Mouse (Mus musculus): ENCODE measurements around the gene Nfia. TPM values are rescaled to one million over a fixed set of nuclear protein-coding genes. Genes with fewer than 3 reads are reported as not detected.

Gene Nfia
- polyA plus RNA-seq, 2 experiments: 51.9 to 71.2 TPM

GRCm38 (mm10) chr4:97804638-97805037 is 32.1 kb downstream of the Nfia start:
- DNase-seq (ENCODE audit: low spot score) (no peak), ATAC-seq (ENCODE audit: low FRiP score, low read depth) (no peak)
- Histone ChIP-seq H3K27ac (replicated peaks; ENCODE audit: low read depth, low read length) (no peak overlapping the region), H3K4me3 (replicated peaks; ENCODE audit: low read length) (no peak overlapping the region), H3K9ac (ENCODE audit: low read depth, low read length, severe bottlenecking) (no peak overlapping the region), H3K4me1 (ENCODE audit: control insufficient read depth, insufficient read depth, low read length) (peaks cover 9% of the 10 kb centered on the region), H3K9me3 (ENCODE audit: control insufficient read depth, low read length) (no peaks in the 10 kb centered on the region), H3K4me2 (replicated peaks; ENCODE audit: low read depth, low read length, severe bottlenecking) (no peak overlapping the region), H3K36me3 (ENCODE audit: control insufficient read depth, insufficient read depth, low read length) (peaks cover 37% of the 10 kb centered on the region), H3K27me3 (ENCODE audit: control insufficient read depth, insufficient read depth, low read length) (no peaks in the 10 kb centered on the region)
- TF ChIP-seq POLR2A (IDR thresholded peaks at IDR 0.05; ENCODE audit: borderline replicate concordance, extremely low read depth, insufficient read depth, insufficient read length): no peak
- WGBS: 62% methylated on average over 5 of the region's 5 CpGs

- WGBS: 61% methylated on average over 2 of the region's 2 CpGs
- no peak for ATAC-seq (ENCODE audit: low FRiP score, low read depth)
Observed at GRCm38 (mm10) chr4:97805255-97805654, 32.7 kb downstream of the Nfia start.

GRCm38 (mm10) chr4:97805896-97806808 is 33.6 kb downstream of the Nfia start:
- Histone ChIP-seq H3K27me3 (ENCODE audit: control insufficient read depth, insufficient read depth, low read length) (no peaks in the 10 kb centered on the region), H3K9me3 (ENCODE audit: control insufficient read depth, low read length) (no peaks in the 10 kb centered on the region), H3K4me3 (replicated peaks; ENCODE audit: low read length) (no peak overlapping the region), H3K36me3 (ENCODE audit: control insufficient read depth, insufficient read depth, low read length) (peaks cover 31% of the 10 kb centered on the region), H3K27ac (replicated peaks; ENCODE audit: low read depth, low read length) (no peak overlapping the region), H3K4me1 (ENCODE audit: control insufficient read depth, insufficient read depth, low read length) (peaks cover 16% of the 10 kb centered on the region), H3K4me2 (replicated peaks; ENCODE audit: low read depth, low read length, severe bottlenecking) (no peak overlapping the region), H3K9ac (ENCODE audit: low read depth, low read length, severe bottlenecking) (no peak overlapping the region)
- TF ChIP-seq POLR2A (IDR thresholded peaks at IDR 0.05; ENCODE audit: borderline replicate concordance, extremely low read depth, insufficient read depth, insufficient read length): no peak
- DNase-seq (ENCODE audit: low spot score) (no peak), ATAC-seq (ENCODE audit: low FRiP score, low read depth) (no peak)
- WGBS: 55% methylated on average over 7 of the region's 7 CpGs

More at GRCm38 (mm10) chr4:97805255-97805654, 32.7 kb downstream of the Nfia start:
- DNase-seq (ENCODE audit: low spot score): no peak
- Histone ChIP-seq H3K4me1 (ENCODE audit: control insufficient read depth, insufficient read depth, low read length) (peaks cover 15% of the 10 kb centered on the region), H3K4me3 (replicated peaks; ENCODE audit: low read length) (no peak overlapping the region), H3K9me3 (ENCODE audit: control insufficient read depth, low read length) (no peaks in the 10 kb centered on the region), H3K9ac (ENCODE audit: low read depth, low read length, severe bottlenecking) (no peak overlapping the region), H3K4me2 (replicated peaks; ENCODE audit: low read depth, low read length, severe bottlenecking) (no peak overlapping the region), H3K27ac (replicated peaks; ENCODE audit: low read depth, low read length) (no peak overlapping the region), H3K27me3 (ENCODE audit: control insufficient read depth, insufficient read depth, low read length) (no peaks in the 10 kb centered on the region), H3K36me3 (ENCODE audit: control insufficient read depth, insufficient read depth, low read length) (peaks cover 33% of the 10 kb centered on the region)
- TF ChIP-seq POLR2A (IDR thresholded peaks at IDR 0.05; ENCODE audit: borderline replicate concordance, extremely low read depth, insufficient read depth, insufficient read length): no peak

- H3K27me3 ChIP-seq (ENCODE audit: control insufficient read depth, insufficient read depth, low read length): no peaks in the 10 kb centered on the region
- 99% methylated on average over 2 of the region's 2 CpGs for WGBS
- H3K4me1 ChIP-seq (ENCODE audit: control insufficient read depth, insufficient read depth, low read length): peaks cover 16% of the 10 kb centered on the region
- no peaks in the 10 kb centered on the region for H3K9me3 ChIP-seq (ENCODE audit: control insufficient read depth, low read length)
- H3K27ac ChIP-seq (replicated peaks; ENCODE audit: low read depth, low read length): no peak overlapping the region
- TF ChIP-seq POLR2A (IDR thresholded peaks at IDR 0.05; ENCODE audit: borderline replicate concordance, extremely low read depth, insufficient read depth, insufficient read length): no peak
- no peak overlapping the region for H3K4me3 ChIP-seq (replicated peaks; ENCODE audit: low read length)
- ATAC-seq (ENCODE audit: low FRiP score, low read depth) (no peak), DNase-seq (ENCODE audit: low spot score) (no peak)
- no peak overlapping the region for H3K9ac ChIP-seq (ENCODE audit: low read depth, low read length, severe bottlenecking)
- H3K4me2 ChIP-seq (replicated peaks; ENCODE audit: low read depth, low read length, severe bottlenecking): no peak overlapping the region
- peaks cover 24% of the 10 kb centered on the region for H3K36me3 ChIP-seq (ENCODE audit: control insufficient read depth, insufficient read depth, low read length)
Observed at GRCm38 (mm10) chr4:97806924-97807323, 34.4 kb downstream of the Nfia start.

GRCm38 (mm10) chr4:97808885-97809284 is 36.4 kb downstream of the Nfia start:
- peaks cover 16% of the 10 kb centered on the region for H3K4me1 ChIP-seq (ENCODE audit: control insufficient read depth, insufficient read depth, low read length)
- DNase-seq (ENCODE audit: low spot score): no peak
- no peak overlapping the region for H3K9ac ChIP-seq (ENCODE audit: low read depth, low read length, severe bottlenecking)
- 93% methylated on average over 3 of the region's 3 CpGs for WGBS
- H3K27ac ChIP-seq (replicated peaks; ENCODE audit: low read depth, low read length): no peak overlapping the region
- peaks cover 10% of the 10 kb centered on the region for H3K36me3 ChIP-seq (ENCODE audit: control insufficient read depth, insufficient read depth, low read length)
- no peaks in the 10 kb centered on the region for H3K9me3 ChIP-seq (ENCODE audit: control insufficient read depth, low read length)
- no peak for ATAC-seq (ENCODE audit: low FRiP score, low read depth)
- TF ChIP-seq POLR2A (IDR thresholded peaks at IDR 0.05; ENCODE audit: borderline replicate concordance, extremely low read depth, insufficient read depth, insufficient read length): no peak
- H3K27me3 ChIP-seq (ENCODE audit: control insufficient read depth, insufficient read depth, low read length): no peaks in the 10 kb centered on the region
- no peak overlapping the region for H3K4me2 ChIP-seq (replicated peaks; ENCODE audit: low read depth, low read length, severe bottlenecking)
- no peak overlapping the region for H3K4me3 ChIP-seq (replicated peaks; ENCODE audit: low read length)

All from limb, embryonic 14.5 days (tissue).